Comparison of ENCODE assay signal across 14 mouse cellular contexts in the genomic region with DNA sequence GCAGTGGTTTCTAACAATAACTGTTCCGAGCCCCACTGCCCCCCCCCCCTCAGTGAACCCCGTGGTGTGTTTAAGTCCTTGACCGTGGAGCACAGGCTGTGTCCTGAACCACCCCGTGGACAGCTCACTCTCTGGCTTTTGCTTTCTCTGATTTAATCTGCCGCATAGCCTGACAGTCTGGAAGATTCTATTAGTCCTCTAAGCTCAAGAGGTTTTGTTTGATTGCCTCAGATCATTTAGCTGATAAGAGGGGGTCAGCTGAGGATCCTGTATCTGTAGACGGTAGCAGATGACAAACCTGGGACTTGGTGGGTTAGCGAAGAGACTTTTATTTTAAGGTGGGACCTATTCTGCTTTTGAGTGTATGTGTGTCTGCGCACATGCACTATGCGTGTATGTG. TPM values are rescaled to one million over a fixed set of nuclear protein-coding genes. Genes with fewer than 3 reads are reported as not detected.
DNase-seq lines count a peak whose midpoint lies in the region; ATAC-seq and TF ChIP-seq lines count a peak whose summit lies in the region.
"Had no signal": no experiment of that assay in that cellular context is flagged by ENCODE, and none has a peak within 500 bp of the region (broad histone marks: within the 10 kb centered on the region; RNA-seq: fewer than 3 reads in every experiment).

No protein-coding gene starts in this region.

- H3K27me3 ChIP-seq in heart, embryonic 10.5 days (ENCODE audit: insufficient read depth, poor library complexity, severe bottlenecking) = peaks cover 2% of the 10 kb centered on the region; the same call in 1 of the 2 replicates
- peaks cover 3% of the 10 kb centered on the region for H3K27me3 ChIP-seq in megakaryocyte, embryonic 14.5 days (replicated peaks)
- no peaks in the 10 kb centered on the region for H3K27me3 ChIP-seq in embryonic facial prominence, embryonic 10.5 days (replicated peaks; ENCODE audit: low read depth, poor library complexity, severe bottlenecking)
- H3K27me3 ChIP-seq in liver, postnatal 0 days (ENCODE audit: insufficient read depth, low read length) = no peaks in the 10 kb centered on the region
- H3K27me3 ChIP-seq: hindbrain, embryonic 15.5 days; liver, embryonic 13.5 days; Patski had no signal

- no peak for DNase-seq in heart, embryonic 10.5 days (ENCODE audit: low spot score)
- no peak for DNase-seq in heart, adult 18-20 months
- DNase-seq in 3T3-L1 (ENCODE audit: low read depth, low spot score) = peak; percentile 14
- no peak for DNase-seq in embryonic facial prominence, embryonic 10.5 days (ENCODE audit: low spot score)
- DNase-seq in lung, postnatal 4 days = no peak
- no peak for DNase-seq in liver, postnatal 0 days
- DNase-seq: cerebellum, adult 9-10 months; layer of hippocampus, adult 9-11 months; liver, embryonic 13.5 days; right cerebral cortex, postnatal 25 days had no signal

- peak overlapping the region; percentile 31; the same call in 1 of the 2 replicates for H3K27ac ChIP-seq in heart, embryonic 10.5 days
- H3K27ac ChIP-seq in embryonic facial prominence, embryonic 10.5 days (replicated peaks) = peak overlapping the region; percentile 73
- no peak overlapping the region for H3K27ac ChIP-seq in liver, postnatal 0 days (ENCODE audit: low read depth)
- H3K27ac ChIP-seq: hindbrain, embryonic 15.5 days; liver, embryonic 13.5 days had no signal

- TF ChIP-seq CTCF in liver, postnatal 0 days (IDR thresholded peaks at IDR 0.05; ENCODE audit: low read depth) = no peak

- no peak overlapping the region for H3K4me2 ChIP-seq in liver, postnatal 0 days (ENCODE audit: low read depth, low read length)
- H3K4me2 ChIP-seq: hindbrain, embryonic 15.5 days; liver, embryonic 13.5 days had no signal

- no peak for TF ChIP-seq EP300 in liver, postnatal 0 days (IDR thresholded peaks at IDR 0.05; ENCODE audit: low read depth)

- 46% methylated on average over 9 of the region's 9 CpGs for WGBS in heart, embryonic 10.5 days
- 59% methylated on average over 9 of the region's 9 CpGs for WGBS in embryonic facial prominence, embryonic 10.5 days
- 35% methylated on average over 9 of the region's 9 CpGs for WGBS in liver, postnatal 0 days (ENCODE audit: insufficient replicate concordance)

- no peaks in the 10 kb centered on the region for H3K9me3 ChIP-seq in heart, embryonic 10.5 days
- H3K9me3 ChIP-seq in megakaryocyte, embryonic 14.5 days = no peaks in the 10 kb centered on the region
- H3K9me3 ChIP-seq in embryonic facial prominence, embryonic 10.5 days = no peaks in the 10 kb centered on the region
- no peaks in the 10 kb centered on the region for H3K9me3 ChIP-seq in liver, postnatal 0 days (ENCODE audit: low read length)
- H3K9me3 ChIP-seq: hindbrain, embryonic 15.5 days; liver, embryonic 13.5 days had no signal

- H3K4me1 ChIP-seq in heart, embryonic 10.5 days = peaks cover 31% of the 10 kb centered on the region
- peaks cover 84% of the 10 kb centered on the region for H3K4me1 ChIP-seq in megakaryocyte, embryonic 14.5 days
- peaks cover 81% of the 10 kb centered on the region for H3K4me1 ChIP-seq in embryonic facial prominence, embryonic 10.5 days
- H3K4me1 ChIP-seq in liver, postnatal 0 days (ENCODE audit: insufficient read depth) = peaks cover 7% of the 10 kb centered on the region; the same call in 1 of the 2 replicates

- no peak overlapping the region for H3K9ac ChIP-seq in liver, postnatal 0 days (replicated peaks)
- H3K9ac ChIP-seq: hindbrain, embryonic 15.5 days; liver, embryonic 13.5 days had no signal

- H3K4me3 ChIP-seq in heart, embryonic 10.5 days = no peak overlapping the region
- peak overlapping the region; percentile 78 for H3K4me3 ChIP-seq in megakaryocyte, embryonic 14.5 days (replicated peaks)
- H3K4me3 ChIP-seq in embryonic facial prominence, embryonic 10.5 days = peak overlapping the region; percentile 29; the same call in 1 of the 2 replicates
- no peak overlapping the region for H3K4me3 ChIP-seq in liver, postnatal 0 days (ENCODE audit: low read depth, low read length)
- H3K4me3 ChIP-seq: hindbrain, embryonic 15.5 days; liver, embryonic 13.5 days had no signal

- ATAC-seq in megakaryocyte, adult 5-6 weeks (ENCODE audit: poor library complexity, severe bottlenecking) = no peak
- no peak for ATAC-seq in liver, postnatal 0 days

- H3K36me3 ChIP-seq in heart, embryonic 10.5 days = no peaks in the 10 kb centered on the region
- H3K36me3 ChIP-seq in megakaryocyte, embryonic 14.5 days (replicated peaks; ENCODE audit: low read length) = no peaks in the 10 kb centered on the region
- 0 out of 2 replicates have a peak, but pooled peaks cover 2% of the 10 kb centered on the region for H3K36me3 ChIP-seq in embryonic facial prominence, embryonic 10.5 days (replicated peaks)
- no peaks in the 10 kb centered on the region for H3K36me3 ChIP-seq in liver, postnatal 0 days (replicated peaks; ENCODE audit: insufficient read depth, low read length)
- H3K36me3 ChIP-seq: hindbrain, embryonic 15.5 days; liver, embryonic 13.5 days had no signal

RNA-seq across cellular contexts. Expression of gene Eya2, which starts 59.3 kb away (rescaled TPM):
- polyA plus RNA-seq in heart, embryonic 10.5 days (2016; fragmentation: Nextera tagmentation; extraction: Ambion mirVana) = 0.34 and 1.7 TPM in 2 replicates
- total RNA-seq in heart, adult 18-20 months (2021) = 1 to 10 TPM; 1.3 to 1.9 TPM
- 16.3 and 25.6 TPM in 2 replicates for polyA plus RNA-seq in megakaryocyte, embryonic 14.5 days (2012; ENCODE audit: insufficient read depth, low replicate concordance)
- 1.1 and 2.3 TPM in 2 replicates for total RNA-seq in megakaryocyte, adult 5-6 weeks (2015)
- total RNA-seq in megakaryocyte, adult 5-6 weeks (2017) = 0.55 and 1.3 TPM in 2 replicates
- 38.6 and 41.9 TPM in 2 replicates for polyA plus RNA-seq in embryonic facial prominence, embryonic 10.5 days (2016; fragmentation: Nextera tagmentation; extraction: Ambion mirVana)
- 0.20 and 0.25 TPM in 2 replicates for polyA plus RNA-seq in liver, postnatal 0 days (2015; fragmentation: Nextera tagmentation; extraction: Ambion mirVana)

Comparison
In these comparisons a context has a peak if more than half of its experiments do, and no peak if none do; other contexts are left out.
1. H3K4me3 ChIP-seq: peak in megakaryocyte, embryonic 14.5 days (single experiment) and embryonic facial prominence, embryonic 10.5 days (single experiment); none in heart, embryonic 10.5 days (single experiment) and liver, postnatal 0 days (single experiment).